Mouse (Mus musculus) C2C12 (cell line): ENCODE data around the gene Cd83. TPM values are rescaled to one million over a fixed set of nuclear protein-coding genes. Genes with fewer than 3 reads are reported as not detected.

Experiments used
- H3K27me3 ChIP-seq: one replicate; pipeline ENCODE4 v1.6.1; 2011; ENCODE audit not compliant: control insufficient read depth, insufficient read depth, insufficient read length
- H3K36me3 ChIP-seq: one replicate; pipeline ENCODE4 v1.6.1; 2011; ENCODE audit not compliant: control insufficient read depth, insufficient read depth
- H3K4me3 ChIP-seq: one replicate; pipeline ENCODE4 v1.5.1; 2011; ENCODE audit warnings: mild to moderate bottlenecking, control low read depth; ENCODE audit not compliant: poor library complexity, insufficient read depth, severe bottlenecking
- H3K79me2 ChIP-seq: one replicate; pipeline ENCODE4 v1.6.1; 2011; ENCODE audit not compliant: control insufficient read depth, insufficient read depth
- H3K79me3 ChIP-seq: one replicate; pipeline ENCODE4 v1.6.1; 2011; ENCODE audit warnings: low read depth, control low read depth
- H3ac ChIP-seq: one replicate; pipeline ENCODE3; 2011; ENCODE audit warnings: low read depth; ENCODE audit not compliant: control insufficient read depth, insufficient read length
- CEBPB ChIP-seq: IDR thresholded peaks from one replicate; pipeline ENCODE4 v1.6.1; 2011; ENCODE audit warnings: low read depth, mild to moderate bottlenecking, control low read depth, moderate library complexity
- CTCF ChIP-seq: IDR thresholded peaks from one replicate; pipeline ENCODE4 v1.5.1; 2011; ENCODE audit not compliant: control insufficient read depth, insufficient read depth, insufficient read length
- FOSL1 ChIP-seq: IDR thresholded peaks from one replicate; pipeline ENCODE4 v1.8.0; 2011; ENCODE audit warnings: mild to moderate bottlenecking, low read length; ENCODE audit not compliant: poor library complexity, insufficient read depth, severe bottlenecking
- MAX ChIP-seq: IDR thresholded peaks from one replicate; pipeline ENCODE4 v1.6.1; 2011; ENCODE audit warnings: mild to moderate bottlenecking, control low read depth
- MYOD1 ChIP-seq: IDR thresholded peaks from one replicate; pipeline ENCODE4 v1.6.1; 2011; ENCODE audit warnings: low read depth; ENCODE audit not compliant: control insufficient read depth, insufficient read length
- MYOG ChIP-seq: IDR thresholded peaks from one replicate; pipeline ENCODE4 v1.6.1; 2011; ENCODE audit not compliant: control insufficient read depth, insufficient read length; ENCODE audit errors: extremely low read depth
- USF1 ChIP-seq: IDR thresholded peaks from one replicate; pipeline ENCODE4 v1.6.1; 2011; ENCODE audit warnings: low read depth, mild to moderate bottlenecking, control low read depth, moderate library complexity
- polyA plus RNA-seq: library from polyadenylated mRNA; unstranded; fragments of >200 nt; fragmentation: generic; extraction: Trizol; gene quantifications from one replicate; pipeline ENCODE4 v1.2.1, GENCODE M21; 2012; ENCODE audit warnings: missing spikeins

The Cd83 gene
- polyA plus RNA-seq, 1 experiment, result not detected

- no peak for TF ChIP-seq MYOD1
- no peak for TF ChIP-seq FOSL1
- TF ChIP-seq USF1, result no peak
- TF ChIP-seq MAX, result no peak
- TF ChIP-seq CEBPB, result no peak
- no peak for TF ChIP-seq MYOG
- no peak for TF ChIP-seq CTCF
- H3K27me3 ChIP-seq, result peaks cover 5% of the 10 kb centered on the region
- H3K79me3 ChIP-seq, result no peaks in the 10 kb centered on the region
- H3K79me2 ChIP-seq, result no peaks in the 10 kb centered on the region
- H3ac ChIP-seq, result no peak overlapping the region
- no peak overlapping the region for H3K4me3 ChIP-seq
- H3K36me3 ChIP-seq, result no peaks in the 10 kb centered on the region
Measured at GRCm38 (mm10) chr13:43830892-43831673, 46.5 kb downstream of the Cd83 start.

GRCm38 (mm10) chr13:43832731-43833130, 48.2 kb downstream of the Cd83 start:
- TF ChIP-seq FOSL1 (no peak), CTCF (no peak), MAX (no peak), MYOG (no peak), USF1 (no peak)
- Histone ChIP-seq H3K27me3 (peaks cover 5% of the 10 kb centered on the region), H3K36me3 (no peaks in the 10 kb centered on the region), H3K4me3 (no peak overlapping the region), H3K79me2 (no peaks in the 10 kb centered on the region), H3ac (no peak overlapping the region), H3K79me3 (no peaks in the 10 kb centered on the region)

GRCm38 (mm10) chr13:43836376-43836775, 51.8 kb downstream of the Cd83 start:
- TF ChIP-seq MAX (no peak), MYOD1 (no peak), MYOG (no peak), FOSL1 (no peak), CTCF (no peak), CEBPB (no peak), USF1 (no peak)
- Histone ChIP-seq H3K79me2 (no peaks in the 10 kb centered on the region), H3K36me3 (no peaks in the 10 kb centered on the region), H3K79me3 (no peaks in the 10 kb centered on the region), H3K4me3 (no peak overlapping the region), H3K27me3 (peaks cover 5% of the 10 kb centered on the region), H3ac (no peak overlapping the region)

- no peaks in the 10 kb centered on the region for H3K79me2 ChIP-seq
- H3K79me3 ChIP-seq, result no peaks in the 10 kb centered on the region
- TF ChIP-seq MAX (no peak), CEBPB (no peak), MYOG (no peak), CTCF (no peak), FOSL1 (no peak), USF1 (no peak), MYOD1 (no peak)
- no peak overlapping the region for H3ac ChIP-seq
- peaks cover 5% of the 10 kb centered on the region for H3K27me3 ChIP-seq
- no peak overlapping the region for H3K4me3 ChIP-seq
- no peaks in the 10 kb centered on the region for H3K36me3 ChIP-seq
Measured at GRCm38 (mm10) chr13:43837812-43838211, 53.2 kb downstream of the Cd83 start.

GRCm38 (mm10) chr13:43845151-43845550, 60.6 kb downstream of the Cd83 start:
- H3K27me3 ChIP-seq, result no peaks in the 10 kb centered on the region
- H3K36me3 ChIP-seq, result no peaks in the 10 kb centered on the region
- TF ChIP-seq USF1, result no peak
- no peaks in the 10 kb centered on the region for H3K79me3 ChIP-seq
- H3K4me3 ChIP-seq, result no peak overlapping the region
- H3K79me2 ChIP-seq, result no peaks in the 10 kb centered on the region
- H3ac ChIP-seq, result no peak overlapping the region

GRCm38 (mm10) chr13:43847186-43847585, 62.6 kb downstream of the Cd83 start:
- H3K36me3 ChIP-seq, result no peaks in the 10 kb centered on the region
- no peak overlapping the region for H3ac ChIP-seq
- H3K79me2 ChIP-seq, result no peaks in the 10 kb centered on the region
- TF ChIP-seq MAX, result no peak
- no peak for TF ChIP-seq USF1
- TF ChIP-seq MYOG, result no peak
- TF ChIP-seq MYOD1, result no peak
- TF ChIP-seq FOSL1, result no peak
- TF ChIP-seq CTCF, result no peak
- TF ChIP-seq CEBPB, result no peak
- H3K4me3 ChIP-seq, result no peak overlapping the region
- no peaks in the 10 kb centered on the region for H3K79me3 ChIP-seq
- H3K27me3 ChIP-seq, result no peaks in the 10 kb centered on the region
